Mouse (Mus musculus): Measurements from ENCODE around the gene Kalrn. TPM values are rescaled to one million over a fixed set of nuclear protein-coding genes. Genes with fewer than 3 reads are reported as not detected.

The Kalrn gene
- polyA plus RNA-seq, 2 experiments from 2014 or later = 0.34 TPM; not detected in 1

DNA sequence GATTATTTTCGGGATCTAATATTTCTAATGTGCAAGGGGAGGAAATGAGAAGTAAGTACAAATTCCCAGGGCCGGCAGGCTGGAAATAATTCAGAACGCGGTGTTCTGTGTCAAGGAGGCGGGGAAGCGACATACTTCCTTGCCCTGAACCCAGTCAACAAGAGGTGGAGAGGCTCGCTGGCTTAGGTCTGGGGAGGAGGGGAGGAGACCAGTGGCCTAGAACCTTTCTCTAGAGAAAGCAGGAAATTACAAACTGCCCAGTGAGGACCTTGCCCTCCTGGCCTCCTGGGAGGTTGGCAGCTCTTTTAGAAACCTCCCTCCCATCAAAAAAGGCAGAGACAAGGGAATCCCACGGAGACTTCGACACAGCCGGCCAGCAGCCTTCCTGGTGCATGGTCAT, 225.8 kb downstream of the Kalrn start:
- ATAC-seq = no peak

GRCm38 (mm10) chr16:34344895-34345876, 228.1 kb downstream of the Kalrn start:
- ATAC-seq = no peak

DNA sequence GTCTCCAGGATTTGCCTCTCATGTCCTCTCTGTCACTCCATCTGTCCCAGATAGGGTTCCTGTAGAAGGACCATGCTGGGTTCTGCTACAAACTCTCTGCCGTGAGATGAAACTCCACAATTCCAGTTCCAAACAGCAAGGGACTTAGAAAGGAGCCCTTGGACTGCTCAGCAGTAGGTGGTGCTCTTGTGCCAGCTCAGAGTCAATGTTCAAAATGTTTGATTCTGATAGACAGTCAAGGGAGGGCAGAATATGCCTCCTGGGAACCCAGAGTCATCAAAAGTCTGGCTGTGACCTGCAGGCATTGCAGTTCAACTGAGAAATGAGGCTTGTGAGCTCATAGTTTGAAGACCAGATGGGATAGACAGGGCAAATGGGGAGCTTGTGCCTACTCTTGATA, 229.4 kb downstream of the Kalrn start:
- ATAC-seq = no peak

DNA sequence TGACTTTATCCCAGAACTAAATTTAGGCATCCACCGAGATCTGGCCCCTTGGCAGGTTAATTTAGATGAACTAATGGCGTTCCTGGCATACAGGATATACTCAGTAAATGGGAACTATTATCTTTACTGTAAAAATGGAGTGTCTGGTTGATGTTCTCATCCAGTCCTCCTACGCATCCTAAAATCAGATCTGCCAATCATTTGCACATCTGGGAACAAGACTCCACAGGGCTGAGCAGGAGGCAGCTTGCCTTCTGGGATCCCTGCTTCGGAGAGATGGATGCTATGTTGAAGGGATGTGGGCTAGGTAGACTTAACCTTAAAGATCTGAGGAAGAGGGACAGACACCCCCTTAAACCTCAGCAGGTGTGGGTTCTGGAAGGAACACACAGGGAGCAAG, 230.2 kb downstream of the Kalrn start:
- ATAC-seq = no peak

GRCm38 (mm10) chr16:34342369-34343160, 230.8 kb downstream of the Kalrn start:
- no peak for ATAC-seq

- no peak for ATAC-seq
Observed at GRCm38 (mm10) chr16:34334919-34335318, 238.4 kb downstream of the Kalrn start.

DNA sequence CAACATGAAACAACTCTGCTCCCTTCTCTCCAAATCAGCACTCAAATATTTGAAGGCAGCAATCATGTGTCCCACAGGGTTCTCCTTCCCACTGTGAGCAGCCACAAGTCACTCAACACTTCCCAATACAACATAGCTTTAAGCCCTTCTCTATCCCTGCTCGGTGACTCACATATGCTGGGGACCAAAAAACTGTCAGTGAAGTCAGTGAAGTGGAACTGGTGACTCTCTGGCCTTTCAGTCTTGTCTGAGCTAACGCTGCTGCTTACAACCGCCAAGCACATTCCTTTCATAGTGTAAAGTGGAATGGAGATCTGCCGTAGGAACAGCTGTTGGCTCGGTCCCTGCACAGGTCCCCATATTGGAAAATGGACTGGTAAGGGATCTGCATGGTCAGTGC, 241.7 kb downstream of the Kalrn start:
- ATAC-seq = no peak

DNA sequence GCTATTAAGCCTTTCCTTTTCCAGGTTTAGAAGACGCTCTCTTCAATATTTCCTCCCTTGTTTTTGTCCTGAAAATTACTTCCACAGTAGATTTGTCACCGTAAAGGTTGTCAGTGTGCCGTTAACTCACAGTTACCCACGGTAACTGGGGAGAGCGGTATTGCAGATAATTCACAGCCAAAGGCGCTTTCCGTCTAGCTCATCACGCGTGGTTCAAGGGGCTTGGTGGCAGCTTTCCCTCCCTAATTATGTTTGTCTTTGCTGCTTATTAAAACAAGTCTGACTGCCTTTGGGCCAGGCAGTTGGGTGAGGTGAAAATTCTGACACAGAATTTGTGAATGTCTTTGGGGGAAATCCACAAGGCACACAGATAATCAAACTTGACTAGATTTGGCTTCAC, 243.5 kb downstream of the Kalrn start:
- no peak for ATAC-seq

DNA sequence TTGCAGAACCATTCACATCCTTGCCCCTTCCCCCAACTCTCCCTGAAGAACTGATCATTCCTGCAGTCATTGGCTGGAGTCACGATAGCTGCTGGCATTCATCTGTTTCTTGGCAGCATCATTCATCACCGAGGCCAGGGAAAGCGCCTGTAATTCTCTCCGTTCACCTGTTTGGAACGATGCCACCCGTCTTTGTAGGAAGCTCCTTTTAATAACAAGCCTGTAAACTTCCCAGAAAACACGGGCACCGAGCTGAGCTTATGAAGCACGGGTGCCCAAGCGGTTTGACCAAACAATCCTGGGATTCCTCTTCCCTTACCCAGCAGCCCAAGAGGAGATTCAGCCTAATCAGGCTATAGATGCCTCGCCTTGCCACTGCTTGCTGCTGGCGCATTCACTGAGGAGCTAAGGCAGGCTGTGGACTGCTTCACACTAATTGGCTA, 243.9 kb downstream of the Kalrn start:
- ATAC-seq = no peak

DNA sequence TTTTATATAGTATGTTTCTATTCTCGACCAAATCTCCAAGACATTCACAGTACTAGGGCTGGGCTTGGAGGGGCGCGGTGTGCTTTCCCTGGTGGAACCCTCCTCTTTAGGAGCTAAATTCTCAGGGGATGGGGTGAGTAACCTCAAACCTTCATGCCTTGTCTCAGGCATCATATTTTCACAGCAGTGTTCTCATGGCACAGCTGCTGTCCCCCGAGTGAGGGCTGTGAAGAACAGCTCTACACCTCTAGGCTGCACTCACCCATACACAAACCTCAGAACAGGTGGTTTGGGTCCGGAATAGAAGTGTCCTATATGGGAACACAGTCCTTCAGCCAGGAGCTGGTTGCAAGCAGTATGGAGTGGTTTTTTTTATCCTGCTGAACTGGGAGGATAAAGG, 245.4 kb downstream of the Kalrn start:
- no peak for ATAC-seq

- no peak for ATAC-seq
Observed at GRCm38 (mm10) chr16:34325869-34326268, 247.5 kb downstream of the Kalrn start.

- no peak for ATAC-seq
Observed at GRCm38 (mm10) chr16:34325161-34325560, 248.2 kb downstream of the Kalrn start.

DNA sequence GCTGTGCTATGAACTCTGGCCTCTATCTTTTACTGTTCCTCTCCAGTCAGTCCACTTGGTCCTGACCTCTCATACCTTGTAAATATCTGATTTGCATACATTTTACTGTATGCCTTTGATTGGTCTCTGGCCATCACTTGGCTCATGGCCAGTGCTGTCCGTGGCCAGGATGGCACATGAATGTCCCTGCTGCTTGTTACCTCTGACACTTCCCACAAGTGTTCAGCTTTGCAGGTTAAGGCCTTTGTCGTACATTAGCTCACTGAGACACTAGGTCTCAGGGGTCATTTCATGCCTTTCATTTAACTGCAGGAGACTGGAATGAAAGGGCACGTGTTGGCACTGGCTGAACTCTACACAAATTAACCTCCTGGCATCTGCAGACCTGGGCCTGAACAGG, 248.6 kb downstream of the Kalrn start:
- ATAC-seq = no peak

DNA sequence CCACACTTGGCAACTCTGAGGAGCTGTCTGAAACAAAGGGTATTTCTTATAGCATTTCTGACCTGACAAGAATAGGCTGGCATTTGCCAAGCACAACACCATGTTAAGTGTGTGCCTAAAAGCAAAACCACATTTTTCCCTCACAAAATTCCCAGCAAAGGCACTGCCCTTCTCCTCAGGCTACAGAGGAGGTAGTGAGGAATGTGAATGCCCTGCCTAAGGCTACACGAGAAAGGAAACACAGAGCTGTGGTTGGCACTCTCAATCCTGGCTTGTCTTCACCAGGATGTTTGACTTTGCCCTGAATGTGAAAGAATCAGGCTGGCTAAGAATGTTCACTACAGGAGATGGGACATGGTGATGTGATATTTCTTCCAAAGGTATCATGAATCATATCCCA, 249.8 kb downstream of the Kalrn start:
- ATAC-seq = no peak

DNA sequence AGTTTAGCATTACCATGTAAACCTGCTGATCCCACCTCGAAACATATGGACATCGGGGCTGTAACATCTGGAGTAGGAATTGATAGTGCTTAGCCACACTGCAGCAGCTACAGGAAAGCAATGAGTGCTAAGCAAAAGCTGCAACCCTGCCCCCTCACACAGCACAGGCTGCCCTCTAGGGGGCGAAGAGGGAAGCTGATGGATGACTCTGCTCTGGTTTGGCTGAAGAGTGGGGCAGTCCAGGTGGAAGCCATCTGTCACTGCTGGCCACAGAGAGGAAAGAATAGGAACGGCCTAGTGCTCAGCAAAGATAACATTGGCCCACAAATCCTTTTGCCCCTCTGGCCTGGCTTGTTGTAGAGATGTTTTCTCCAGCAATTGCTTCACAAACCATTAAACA, 250.8 kb downstream of the Kalrn start:
- ATAC-seq = no peak

DNA sequence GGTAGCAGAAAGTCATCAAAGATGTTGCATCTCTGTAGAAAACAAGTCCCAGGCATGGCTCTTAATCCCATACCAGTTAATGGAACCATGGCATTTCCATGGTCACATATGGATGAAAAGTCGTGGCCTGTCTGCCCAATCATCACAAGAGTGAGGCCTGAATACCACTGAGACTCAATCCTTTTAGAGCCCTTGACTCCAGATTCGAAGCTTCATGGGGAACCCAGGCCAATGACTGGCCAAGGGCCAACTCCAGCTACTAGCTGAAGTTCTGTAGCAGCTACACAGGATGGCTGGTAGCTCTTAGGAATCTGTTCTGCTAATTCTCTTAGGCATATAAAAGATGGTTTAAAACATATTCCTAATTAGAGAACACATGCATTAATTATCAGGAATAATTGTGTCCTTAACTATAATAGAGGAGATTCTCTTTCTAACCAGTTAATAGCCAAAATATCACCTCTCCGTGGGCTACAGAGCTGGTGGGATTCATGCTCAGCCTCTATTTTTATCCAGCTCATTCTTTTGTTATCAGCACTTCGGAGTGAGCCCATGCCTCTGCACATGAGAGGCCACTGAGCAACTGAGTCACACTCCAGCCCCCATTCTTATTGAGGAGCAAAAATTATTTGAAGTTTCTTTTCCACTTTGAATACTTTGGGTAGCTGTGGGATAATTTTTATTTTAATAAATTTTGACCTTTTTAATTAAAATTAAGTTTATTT, 252.1 kb downstream of the Kalrn start:
- ATAC-seq = no peak

DNA sequence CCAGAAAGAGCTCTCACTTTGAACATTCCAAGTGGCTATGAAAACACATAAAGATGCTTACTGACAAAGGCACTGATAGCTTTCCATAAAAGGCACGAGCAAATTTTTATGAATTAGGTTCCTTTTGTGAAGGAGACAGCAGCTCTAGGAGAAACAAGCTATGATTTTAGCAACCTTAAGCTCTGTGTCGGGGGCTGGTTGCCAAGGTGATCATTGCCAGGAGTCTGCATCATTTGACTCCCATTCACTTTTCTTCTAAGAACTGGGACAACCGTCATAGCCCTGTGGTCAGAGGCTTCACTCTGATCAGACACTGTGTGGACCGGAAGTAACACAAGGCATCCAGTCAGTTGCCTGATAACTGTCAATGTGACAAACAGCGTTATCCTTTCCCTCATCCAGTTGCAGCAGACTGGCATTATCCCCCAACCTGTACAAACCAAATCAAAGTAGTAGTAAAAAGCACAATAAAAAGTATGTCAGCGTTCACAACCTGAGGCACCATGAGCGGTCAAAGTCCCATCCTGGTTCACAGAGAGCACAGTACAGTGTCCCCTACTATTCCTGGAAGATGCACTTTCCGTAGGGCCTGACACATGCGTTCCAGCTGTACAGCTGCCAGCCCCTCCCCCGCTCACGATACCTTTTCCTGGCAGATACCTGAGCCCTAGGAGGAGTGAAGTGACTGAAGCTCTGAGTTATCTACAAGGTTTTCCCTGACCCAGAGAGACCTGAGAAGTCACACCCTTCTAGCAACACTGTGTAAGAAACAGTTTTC, 253.1 kb downstream of the Kalrn start:
- ATAC-seq = no peak

DNA sequence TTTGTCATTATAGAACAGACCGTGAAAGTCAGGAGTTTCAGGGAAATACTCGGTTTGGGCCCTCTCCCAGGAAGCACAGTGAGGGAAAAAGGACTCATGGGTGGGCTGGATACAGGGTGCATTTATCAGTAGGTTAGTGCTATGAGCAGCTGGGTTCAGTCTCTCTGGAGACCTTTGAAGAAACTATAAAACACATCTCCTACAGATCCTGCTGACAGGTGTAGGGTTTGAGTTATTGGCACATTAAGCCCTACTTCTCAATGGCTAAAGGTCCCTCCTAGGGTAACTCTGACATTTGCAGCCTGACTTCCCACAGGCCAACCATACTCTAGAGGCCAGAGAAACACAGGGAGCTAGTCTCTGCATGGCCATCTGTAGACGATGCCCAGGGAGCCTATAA, 256.2 kb downstream of the Kalrn start:
- ATAC-seq = no peak

DNA sequence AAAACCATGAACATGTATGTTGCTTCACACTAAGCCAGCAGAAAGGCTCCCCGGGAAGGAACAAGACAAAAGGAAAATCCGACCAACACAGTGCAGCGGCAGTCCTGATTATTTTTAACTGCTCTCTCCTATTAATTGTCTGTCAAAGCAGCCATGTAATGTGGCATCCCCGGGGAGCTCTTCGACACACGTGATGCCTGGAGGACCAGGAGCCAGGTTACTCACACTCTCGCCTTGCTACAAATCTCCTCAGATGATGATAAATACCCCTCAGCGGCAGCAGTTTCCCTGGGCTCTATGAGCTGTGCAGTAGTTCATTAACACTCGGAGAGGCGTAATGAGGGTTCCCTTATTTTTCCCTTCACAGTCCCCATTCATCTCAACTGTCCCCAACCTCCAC, 257.1 kb downstream of the Kalrn start:
- no peak for ATAC-seq

DNA sequence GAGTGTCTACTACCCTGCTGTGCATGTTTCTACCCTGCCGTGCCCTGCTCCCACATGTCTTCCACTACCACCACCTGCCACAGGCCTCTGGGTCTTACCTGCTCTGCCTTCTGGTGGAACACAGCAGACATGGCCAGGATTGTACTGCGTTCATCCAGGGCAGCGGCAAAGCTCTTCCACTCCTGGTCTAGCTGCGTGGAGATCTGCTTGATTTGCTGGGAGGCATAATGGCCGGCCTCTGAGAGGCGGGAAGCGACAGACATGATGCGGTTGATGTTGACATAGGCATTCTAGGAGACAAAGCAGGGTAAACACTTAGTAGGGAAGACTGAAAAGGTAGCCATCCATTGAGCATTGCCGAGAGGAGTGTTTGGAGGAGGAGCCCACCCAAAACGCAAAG, 259.3 kb downstream of the Kalrn start:
- ATAC-seq = no peak

DNA sequence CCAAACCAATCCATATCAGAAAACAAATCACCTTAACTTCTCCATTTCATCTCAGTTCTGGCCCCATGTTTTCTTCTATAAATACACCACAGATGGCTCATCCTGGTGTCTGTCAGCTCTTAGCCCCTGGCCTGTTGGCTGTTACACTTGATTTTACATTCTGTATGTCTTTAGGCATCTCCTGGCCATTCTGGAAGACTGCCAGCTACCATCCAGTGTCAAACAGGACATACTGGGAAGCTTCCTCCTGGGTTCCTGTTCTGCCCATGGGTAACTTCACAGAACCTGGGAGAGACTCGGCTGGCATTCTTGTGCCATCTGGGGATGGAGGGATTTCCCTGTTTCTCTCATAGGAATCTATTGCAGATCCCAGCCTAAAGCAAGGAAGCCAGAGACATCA, 261.8 kb downstream of the Kalrn start:
- no peak for ATAC-seq

DNA sequence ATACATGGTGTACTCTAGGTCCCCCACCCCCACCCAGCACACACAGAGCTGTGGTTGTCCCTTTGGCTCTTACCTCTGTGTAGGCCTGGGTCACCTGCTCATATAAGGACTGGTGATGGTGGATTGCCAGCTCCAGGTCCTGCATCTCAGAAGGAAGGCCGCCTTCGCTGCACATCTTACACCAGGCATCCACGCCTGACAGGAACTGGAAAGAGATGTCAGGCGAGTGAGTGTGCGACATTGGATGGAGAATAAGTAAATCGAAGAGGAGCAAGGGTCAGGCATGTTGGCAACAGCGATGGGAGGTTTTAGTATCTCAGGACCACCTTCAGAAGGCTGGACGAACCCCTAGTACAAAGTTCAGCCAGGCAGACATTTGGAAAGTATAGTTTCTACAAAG, 263.0 kb downstream of the Kalrn start:
- no peak for ATAC-seq

Measured in activated CD4-positive, CD25-positive, alpha-beta regulatory T cell, adult 4 months (primary cell).